Mouse (Mus musculus): ENCODE measurements around the gene Dhrs7. TPM values are rescaled to one million over a fixed set of nuclear protein-coding genes. Genes with fewer than 3 reads are reported as not detected.

The Dhrs7 gene
- polyA plus RNA-seq (2012; ENCODE audit: low replicate concordance), result 1.3 TPM in 1 of 2 replicates, not detected in the other

GRCm38 (mm10) chr12:72664735-72665337 is at the start of gene Dhrs7:
Gene Dhrs7, minus strand, starts transcription at chr12:72664909.

DNA sequence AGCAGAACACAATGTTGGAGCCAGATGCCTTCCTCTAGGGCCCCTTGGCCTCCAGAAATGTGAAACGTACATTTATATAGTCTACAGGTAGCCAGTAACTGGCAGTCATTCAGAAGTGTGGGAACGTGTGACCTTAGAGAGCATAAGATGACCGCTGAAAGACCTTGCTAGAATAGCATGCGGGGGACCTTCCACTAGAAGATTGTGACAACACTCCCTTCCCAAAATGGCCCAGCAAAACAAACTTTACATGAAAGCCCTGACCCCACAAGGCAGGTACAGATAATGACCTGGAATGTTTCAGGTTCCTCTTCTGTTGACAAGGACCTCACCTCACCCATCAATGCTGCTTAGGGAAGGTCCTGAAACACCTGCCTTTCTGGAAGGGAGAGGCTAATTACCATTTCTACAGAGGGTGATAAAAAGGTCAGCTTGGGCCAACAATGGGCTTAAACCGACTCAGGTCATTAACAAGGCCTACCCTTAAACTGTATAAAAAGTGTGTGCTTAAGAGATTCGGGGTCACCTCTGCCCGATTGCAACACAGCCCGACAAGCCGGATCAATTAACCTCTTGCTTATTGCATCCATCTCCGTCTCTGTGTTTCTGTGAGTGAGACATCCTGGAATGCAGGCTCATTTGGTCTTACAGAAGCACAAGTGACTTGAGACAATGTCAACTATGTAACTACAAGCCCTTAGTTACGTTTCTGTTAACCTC is 14.9 kb downstream of the Dhrs7 start, which contains the start of gene Gm4756:
Gene Gm4756 (minus strand): TSS at position 51 of the 720 bp plus-strand sequence.

Other genes with a start within 250 kb of the Dhrs7 start
- not detected in 2 replicates for gene Lrrc9, start 223.0 kb downstream of the Dhrs7 start, polyA plus RNA-seq (2012; ENCODE audit: low replicate concordance)
- 0.44 and 1.2 TPM in 2 replicates for gene Pcnx4, start 128.5 kb downstream of the Dhrs7 start, polyA plus RNA-seq (2012; ENCODE audit: low replicate concordance)
- gene Gm4756, start 15.2 kb downstream of the Dhrs7 start, polyA plus RNA-seq (2012; ENCODE audit: low replicate concordance), result not detected in 2 replicates
- 20.5 and 21.9 TPM in 2 replicates for gene Ppm1a, start 92.5 kb upstream of the Dhrs7 start, polyA plus RNA-seq (2012; ENCODE audit: low replicate concordance)

Data from leukemia stem cell, adult 10-12 weeks (primary cell).